Mouse (Mus musculus) kidney, postnatal 0 days (tissue): ENCODE measurements around the gene Fam25c. TPM values are rescaled to one million over a fixed set of nuclear protein-coding genes. Genes with fewer than 3 reads are reported as not detected.

Experiments used
- ATAC-seq: fragments of 200-750 bp; cut with Nextera tagmentation; replicated peaks from 2 replicates; pipeline ENCODE4 v1.8.0; 2017; ENCODE audit warnings: low read depth, moderate number of reproducible peaks, moderate TSS enrichment, moderate library complexity; ENCODE audit not compliant: low FRiP score
- DNase-seq: peaks from one replicate; pipeline ENCODE4 v3.0.0-alpha.2; 2016; ENCODE audit warnings: low spot score
- H3K27ac ChIP-seq: fragments of 300-500 bp; sonication (generic); 2 replicates; pipeline ENCODE4 v1.5.1; 2014; ENCODE audit warnings: mild to moderate bottlenecking
- H3K27me3 ChIP-seq: fragments of 300-500 bp; sonication (generic); 2 replicates; pipeline ENCODE4 v1.6.1; 2014; ENCODE audit warnings: low read length, mixed read lengths; ENCODE audit not compliant: insufficient read depth
- H3K36me3 ChIP-seq: fragments of 300-500 bp; sonication (generic); 2 replicates; pipeline ENCODE4 v1.6.1; 2014; ENCODE audit warnings: low read length, mixed read lengths; ENCODE audit not compliant: insufficient read depth
- H3K4me1 ChIP-seq: fragments of 300-500 bp; sonication (generic); replicated peaks from 2 replicates; pipeline ENCODE4 v1.6.1; 2014; ENCODE audit warnings: antibody characterized with exemption, low read length, mixed read lengths; ENCODE audit not compliant: insufficient read depth
- H3K4me2 ChIP-seq: fragments of 300-500 bp; sonication (generic); 2 replicates; pipeline ENCODE4 v1.6.1; 2014; ENCODE audit warnings: mild to moderate bottlenecking, low read length, moderate library complexity, mixed read lengths
- H3K4me3 ChIP-seq: fragments of 300-500 bp; sonication (generic); replicated peaks from 2 replicates; pipeline ENCODE4 v1.5.1; 2014; ENCODE audit warnings: low read depth, low read length
- H3K9ac ChIP-seq: fragments of 300-500 bp; sonication (generic); 2 replicates; pipeline ENCODE4 v1.6.1; 2014; ENCODE audit warnings: low read depth, low read length
- H3K9me3 ChIP-seq: fragments of 300-500 bp; sonication (generic); replicated peaks from 2 replicates; pipeline ENCODE4 v1.6.1; 2016; ENCODE audit warnings: low read length, inconsistent platforms, mixed read lengths
- CTCF ChIP-seq: IDR thresholded peaks from 2 replicates; pipeline ENCODE4 v1.5.1; 2016; ENCODE audit warnings: antibody characterized with exemption, low read depth, mild to moderate bottlenecking, moderate library complexity
- WGBS: fragments of 180-500 bp; shearing (Covaris S2); extraction: QIAGEN DNeasy Blood & Tissue Kit; methylation state at CpG from one replicate; pipeline ENCODE4 v1.1.7; 2014; 5-methylcytosine and 5-hydroxymethylcytosine counted together
- polyA plus RNA-seq: library from polyadenylated mRNA; unstranded; fragments of >200 nt; fragmentation: Nextera tagmentation; extraction: Ambion mirVana; gene quantifications from 2 replicates; pipeline ENCODE4 v1.2.1, GENCODE M21; 2015

The Fam25c gene
- polyA plus RNA-seq, 1 experiment from 2014 or later: 15.2 TPM

DNA sequence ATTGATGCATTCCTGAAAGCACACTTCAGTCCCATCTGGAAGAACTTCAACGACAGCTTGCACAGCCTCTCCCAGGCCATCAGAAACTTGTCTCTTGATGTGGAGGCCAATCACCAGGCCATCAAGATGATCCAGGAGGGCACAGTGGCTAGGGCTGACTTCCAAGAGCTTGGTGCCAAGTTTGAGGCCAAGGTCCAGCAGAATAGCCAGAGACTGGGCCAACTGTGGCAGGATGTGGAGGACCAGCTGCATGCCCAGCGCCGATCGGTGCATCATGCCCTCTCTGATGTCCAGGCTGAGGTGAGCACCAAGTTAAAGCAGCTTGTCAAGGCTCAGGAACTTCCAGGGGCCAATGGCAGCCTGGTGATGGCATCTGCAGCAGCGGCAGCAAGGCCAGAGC, 42.6 kb upstream of the Fam25c start:
- Histone ChIP-seq H3K27ac (no peak overlapping the region), H3K4me3 (no peak overlapping the region), H3K27me3 (no peaks in the 10 kb centered on the region), H3K4me1 (0 out of 2 replicates have a peak, but pooled peaks cover 3% of the 10 kb centered on the region), H3K4me2 (no peak overlapping the region), H3K36me3 (0 out of 2 replicates have a peak, but pooled peaks cover 6% of the 10 kb centered on the region), H3K9ac (no peak overlapping the region), H3K9me3 (no peaks in the 10 kb centered on the region)
- DNase-seq: no peak
- no peak for TF ChIP-seq CTCF
- no peak for ATAC-seq
- 92% methylated on average over 5 of the region's 5 CpGs for WGBS

DNA sequence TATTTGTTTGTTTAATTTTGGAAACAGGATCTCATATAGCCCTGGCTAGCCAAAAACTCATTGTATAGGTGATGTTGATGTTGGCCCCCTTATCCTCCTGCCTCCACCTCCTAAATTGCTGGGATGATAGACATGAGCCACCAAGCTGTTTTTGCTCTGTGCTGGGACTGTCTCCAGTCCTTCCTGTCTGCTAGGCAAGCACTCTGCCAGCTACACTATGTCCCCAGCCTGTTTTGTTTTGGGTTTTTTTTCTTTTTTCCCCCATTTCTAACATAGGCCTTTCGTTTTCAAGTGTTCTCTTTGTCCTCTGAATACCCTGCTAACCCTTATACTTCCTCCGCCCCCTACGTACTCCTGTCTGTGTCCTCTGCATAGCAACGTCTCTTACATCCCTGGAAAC, 38.1 kb upstream of the Fam25c start:
- no peak overlapping the region for H3K9ac ChIP-seq
- H3K27ac ChIP-seq: no peak overlapping the region
- no peaks in the 10 kb centered on the region for H3K9me3 ChIP-seq
- no peak for DNase-seq
- 0 out of 2 replicates have a peak, but pooled peaks cover 3% of the 10 kb centered on the region for H3K4me1 ChIP-seq
- WGBS: 66% methylated on average over 4 of the region's 4 CpGs
- no peak overlapping the region for H3K4me3 ChIP-seq
- no peak for ATAC-seq
- H3K36me3 ChIP-seq: 0 out of 2 replicates have a peak, but pooled peaks cover 4% of the 10 kb centered on the region
- TF ChIP-seq CTCF: no peak
- H3K27me3 ChIP-seq: no peaks in the 10 kb centered on the region
- no peak overlapping the region for H3K4me2 ChIP-seq

DNA sequence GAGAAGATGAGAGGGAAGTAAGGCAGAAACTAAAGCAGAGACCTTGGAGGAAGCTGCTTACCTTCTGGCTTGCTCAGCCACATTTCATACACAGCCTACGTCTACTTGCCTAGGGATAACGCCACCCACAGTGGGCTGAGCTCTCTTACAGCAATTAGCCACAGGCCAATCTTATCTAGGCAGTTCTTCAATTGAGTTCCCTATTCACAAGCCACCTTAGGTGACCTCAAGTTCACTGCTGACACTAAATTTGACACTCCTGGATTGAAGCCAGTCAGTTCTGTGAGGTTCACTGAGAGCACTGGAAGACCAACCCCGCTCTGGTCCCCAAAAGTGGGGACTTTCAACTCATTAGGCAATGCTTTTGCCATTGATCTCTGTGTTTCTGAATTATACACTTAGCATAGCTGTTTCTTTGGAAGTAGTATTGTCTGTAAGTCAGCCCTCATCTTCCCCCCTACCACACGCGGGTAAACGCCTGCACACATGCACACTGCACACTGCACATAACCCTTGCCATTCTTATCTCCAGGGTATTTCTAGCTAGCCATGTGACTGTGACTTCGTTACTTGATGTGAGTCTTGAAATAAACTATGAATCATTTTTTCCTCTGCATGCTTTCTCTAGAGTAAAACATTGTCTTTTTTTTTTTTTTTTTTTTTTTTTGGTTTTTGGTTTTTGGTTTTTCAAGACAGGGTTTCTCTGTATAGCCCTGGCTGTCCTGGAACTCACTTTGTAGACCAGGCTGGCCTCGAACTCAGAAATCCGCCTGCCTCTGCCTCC, 27.9 kb upstream of the Fam25c start:
- no peak overlapping the region for H3K27ac ChIP-seq
- ATAC-seq (no peak), DNase-seq (no peak)
- H3K4me1 ChIP-seq: peaks cover 3% of the 10 kb centered on the region; the same call in 1 of the 2 replicates
- no peak overlapping the region for H3K9ac ChIP-seq
- WGBS: 97% methylated on average over 9 of the region's 9 CpGs
- no peaks in the 10 kb centered on the region for H3K36me3 ChIP-seq
- no peak overlapping the region for H3K4me3 ChIP-seq
- no peak overlapping the region for H3K4me2 ChIP-seq
- TF ChIP-seq CTCF: no peak
- no peaks in the 10 kb centered on the region for H3K27me3 ChIP-seq
- H3K9me3 ChIP-seq: no peaks in the 10 kb centered on the region

DNA sequence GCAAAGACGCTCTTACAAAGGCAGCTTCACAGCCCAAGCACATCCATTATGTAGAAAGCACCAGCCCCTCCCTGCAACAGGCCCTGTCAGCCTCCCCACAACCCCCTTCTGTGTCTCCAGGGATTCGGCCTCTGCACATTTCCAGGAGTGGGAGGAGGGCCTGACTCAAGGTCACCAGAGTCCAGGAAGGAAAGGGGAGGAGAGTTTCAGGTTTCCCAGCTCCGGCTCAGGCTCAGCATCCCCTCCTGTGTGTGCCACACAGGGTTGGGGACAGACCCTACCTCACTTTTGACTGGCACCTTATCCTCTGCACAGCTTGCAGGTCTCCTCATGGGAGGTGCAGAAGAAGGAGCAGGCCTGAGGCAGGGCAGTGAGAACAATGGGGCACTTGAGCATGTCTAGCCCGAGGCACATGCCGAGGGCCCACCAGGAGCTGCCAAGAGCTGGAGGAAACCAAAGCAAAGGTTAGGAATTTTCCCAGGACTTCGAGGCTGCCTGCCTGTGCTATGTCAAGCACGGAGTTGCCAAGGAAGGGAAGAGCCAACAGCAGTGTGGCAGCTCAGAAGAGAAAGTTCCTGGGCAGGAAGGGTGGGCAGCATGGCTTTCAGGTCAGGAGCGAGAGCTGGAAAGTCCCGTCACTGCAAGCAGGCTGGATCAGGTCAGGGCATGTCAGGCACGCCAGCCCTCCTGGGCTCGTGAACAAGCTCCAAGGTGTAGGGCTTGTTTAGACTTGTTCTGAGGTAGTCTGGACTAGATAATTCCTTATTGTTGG, 23.5 kb upstream of the Fam25c start:
- no peak overlapping the region for H3K4me3 ChIP-seq
- TF ChIP-seq CTCF: 0 out of 2 replicates have a peak, but pooled peaks have one; percentile 8
- peak overlapping the region; percentile 31; the same call in 1 of the 2 replicates for H3K9ac ChIP-seq
- DNase-seq: peak; percentile 92
- peak overlapping the region; percentile 81 for H3K27ac ChIP-seq
- peaks cover 11% of the 10 kb centered on the region for H3K4me1 ChIP-seq
- WGBS: 5% methylated on average over 11 of the region's 11 CpGs
- H3K4me2 ChIP-seq: peak overlapping the region; percentile 31
- H3K36me3 ChIP-seq: no peaks in the 10 kb centered on the region
- peak; percentile 80 for ATAC-seq
- H3K27me3 ChIP-seq: no peaks in the 10 kb centered on the region
- H3K9me3 ChIP-seq: no peaks in the 10 kb centered on the region

DNA sequence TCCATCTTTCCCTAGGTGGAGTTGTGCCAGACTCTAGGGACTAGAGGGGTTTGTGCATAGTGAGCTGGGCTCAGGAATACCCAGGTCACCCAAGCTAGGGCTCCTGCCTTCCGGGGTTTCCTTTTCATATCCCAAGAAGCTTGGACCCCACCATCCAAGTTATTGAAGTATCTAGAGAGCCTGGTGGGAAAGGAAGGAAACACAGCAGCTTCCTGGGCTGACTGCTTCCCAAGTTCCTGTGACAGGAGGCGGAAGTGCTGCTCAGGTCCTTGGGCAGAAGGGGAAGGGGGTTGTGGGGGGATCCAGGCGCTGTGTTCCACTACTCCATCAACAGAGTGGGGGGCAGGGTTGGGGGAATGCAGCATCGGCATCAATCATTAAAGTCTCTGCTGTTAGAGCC, 21.9 kb upstream of the Fam25c start:
- no peaks in the 10 kb centered on the region for H3K9me3 ChIP-seq
- no peaks in the 10 kb centered on the region for H3K27me3 ChIP-seq
- no peak overlapping the region for H3K4me3 ChIP-seq
- ATAC-seq (no peak), DNase-seq (no peak)
- WGBS: 57% methylated on average over 4 of the region's 4 CpGs
- H3K36me3 ChIP-seq: no peaks in the 10 kb centered on the region
- TF ChIP-seq CTCF: no peak
- H3K4me2 ChIP-seq: peak overlapping the region; percentile 49
- peaks cover 11% of the 10 kb centered on the region for H3K4me1 ChIP-seq
- peak overlapping the region; percentile 57 for H3K27ac ChIP-seq
- H3K9ac ChIP-seq: 0 out of 2 replicates have a peak overlapping the region, but pooled peaks have one; percentile 4

DNA sequence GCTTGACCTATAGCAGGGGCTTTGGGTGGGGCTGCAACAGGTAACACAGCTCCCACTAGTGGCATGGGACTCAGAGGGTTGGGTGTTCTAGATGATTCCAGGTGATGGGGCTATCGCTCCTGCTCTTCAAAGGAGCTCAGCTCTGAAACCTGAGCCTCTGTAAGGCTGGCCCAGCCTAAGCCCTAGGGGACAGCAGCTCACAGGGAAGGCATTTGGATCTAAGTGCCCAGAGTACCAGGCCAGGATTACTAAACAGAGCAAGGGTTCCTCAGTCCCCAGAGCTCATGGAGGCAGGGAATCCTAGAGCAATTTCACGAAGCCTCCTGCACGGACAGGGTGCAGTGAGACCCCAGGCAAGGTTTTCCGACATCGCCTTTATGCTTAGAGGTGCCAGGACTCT, 20.7 kb upstream of the Fam25c start:
- ATAC-seq (no peak), DNase-seq (no peak)
- H3K36me3 ChIP-seq: no peaks in the 10 kb centered on the region
- H3K4me3 ChIP-seq: peak overlapping the region; percentile 21
- 83% methylated on average over 5 of the region's 5 CpGs for WGBS
- H3K4me1 ChIP-seq: peaks cover 11% of the 10 kb centered on the region
- TF ChIP-seq CTCF: peak; percentile 28; the same call in 1 of the 2 replicates
- peak overlapping the region; percentile 27; the same call in 1 of the 2 replicates for H3K9ac ChIP-seq
- H3K4me2 ChIP-seq: peak overlapping the region; percentile 49
- peak overlapping the region; percentile 25; the same call in 1 of the 2 replicates for H3K27ac ChIP-seq
- no peaks in the 10 kb centered on the region for H3K27me3 ChIP-seq
- no peaks in the 10 kb centered on the region for H3K9me3 ChIP-seq
